Comparison of ENCODE assay signal across 27 mouse cellular contexts in genomic region chr15:94895681-94896080, GRCm38 (mm10).
DNase-seq lines count a peak whose midpoint lies in the region; TF ChIP-seq lines count a peak whose summit lies in the region.
"Had no signal": no experiment of that assay in that cellular context is flagged by ENCODE, and none has a peak within 500 bp of the region (broad histone marks: within the 10 kb centered on the region; RNA-seq: fewer than 3 reads in every experiment).

No protein-coding gene starts in this region.

- WGBS in cerebellum, adult 2 months = 12% methylated on average over 11 of the region's 11 CpGs
- WGBS in thymus, adult 2 months = 94% methylated on average over 11 of the region's 11 CpGs

- no peak for TF ChIP-seq CTCF in layer of hippocampus, adult 2 months (conservative IDR thresholded peaks at IDR 0.05)
- no peak for TF ChIP-seq CTCF in cerebellum, adult 2 months (IDR thresholded peaks at IDR 0.05; ENCODE audit: borderline replicate concordance, insufficient read depth, low read depth, low read length)
- no peak for TF ChIP-seq CTCF in thymus, adult 2 months (IDR thresholded peaks at IDR 0.05; ENCODE audit: borderline replicate concordance, control insufficient read depth, extremely low read depth, insufficient read depth, low read length, poor library complexity)

- peaks cover 32% of the 10 kb centered on the region; the same call in 1 of the 2 replicates for H3K4me1 ChIP-seq in cerebellum, adult 2 months (ENCODE audit: control insufficient read depth, insufficient read depth, low read length)
- H3K4me1 ChIP-seq in thymus, adult 2 months (replicated peaks; ENCODE audit: control insufficient read depth, insufficient read depth, low read length) = no peaks in the 10 kb centered on the region
- H3K4me1 ChIP-seq: embryonic facial prominence, embryonic 12.5 days; heart, embryonic 10.5 days; hindbrain, embryonic 13.5 days; limb, embryonic 13.5 days; lung, embryonic 15.5 days; megakaryocyte, embryonic 14.5 days had no signal

- no peaks in the 10 kb centered on the region for H3K27me3 ChIP-seq in cerebellum, adult 2 months (ENCODE audit: control insufficient read depth, insufficient read depth, low read length)
- no peaks in the 10 kb centered on the region for H3K27me3 ChIP-seq in thymus, adult 2 months (ENCODE audit: control insufficient read depth, insufficient read depth, low read length)
- H3K27me3 ChIP-seq: embryonic facial prominence, embryonic 12.5 days; hindbrain, embryonic 13.5 days; lung, embryonic 15.5 days; megakaryocyte, embryonic 14.5 days had no signal

- TF ChIP-seq POLR2A in cerebellum, adult 2 months (IDR thresholded peaks at IDR 0.05; ENCODE audit: borderline replicate concordance, insufficient read depth, low read length) = peak; percentile 22; the same call in 1 of the 2 replicates
- no peak for TF ChIP-seq POLR2A in thymus, adult 2 months (IDR thresholded peaks at IDR 0.05; ENCODE audit: control insufficient read depth, extremely low read depth, insufficient read depth, low read length, poor library complexity)

- no peaks in the 10 kb centered on the region for H3K36me3 ChIP-seq in thymus, adult 2 months (ENCODE audit: control insufficient read depth, insufficient read depth, low read length)
- H3K36me3 ChIP-seq: embryonic facial prominence, embryonic 12.5 days; heart, embryonic 10.5 days; hindbrain, embryonic 13.5 days; limb, embryonic 13.5 days; lung, embryonic 15.5 days; midbrain, embryonic 12.5 days had no signal

- H3K27ac ChIP-seq in layer of hippocampus, adult 2 months = no peak overlapping the region
- H3K27ac ChIP-seq in cerebellum, adult 2 months (ENCODE audit: insufficient read depth, low read length) = peak overlapping the region; percentile 93
- H3K27ac ChIP-seq in thymus, adult 2 months (ENCODE audit: control insufficient read depth, insufficient read depth, low read length) = no peak overlapping the region
- H3K27ac ChIP-seq: embryonic facial prominence, embryonic 12.5 days; heart, embryonic 10.5 days; hindbrain, embryonic 13.5 days; limb, embryonic 13.5 days; lung, embryonic 15.5 days; midbrain, embryonic 12.5 days had no signal

- H3K4me3 ChIP-seq in layer of hippocampus, adult 2 months = no peak overlapping the region
- peak overlapping the region; percentile 10 for H3K4me3 ChIP-seq in cerebellum, adult 2 months (replicated peaks; ENCODE audit: insufficient read depth, low read depth, low read length)
- H3K4me3 ChIP-seq in thymus, adult 2 months (ENCODE audit: control insufficient read depth, insufficient read depth, low read length) = no peak overlapping the region
- H3K4me3 ChIP-seq: embryonic facial prominence, embryonic 12.5 days; heart, embryonic 10.5 days; hindbrain, embryonic 13.5 days; limb, embryonic 13.5 days; lung, embryonic 15.5 days; megakaryocyte, embryonic 14.5 days; midbrain, embryonic 12.5 days had no signal

- peak; percentile 14 to 24 for DNase-seq in layer of hippocampus, adult 2 months (ENCODE audit: low spot score in 2 of 2)
- no peak for DNase-seq in layer of hippocampus, adult 8-10 months (ENCODE audit: low spot score in 2 of 2)
- peak; percentile 82 for DNase-seq in cerebellum, adult 11 months
- DNase-seq in cerebellum, adult 2 months = peak; percentile 87 to 94
- peak; percentile 74 to 86 for DNase-seq in cerebellum, postnatal 14 days
- no peak for DNase-seq in thymus, adult 2 months
- DNase-seq in lung, postnatal 36 days = no peak
- DNase-seq: adrenal gland, adult 2 months; adrenal gland, postnatal 36 days; embryo, embryonic 11 days; gastrocnemius, postnatal 14 days; heart, postnatal 36 days; kidney, adult 11 months; kidney, postnatal 25 days; lung, postnatal 4 days; retina, postnatal 1 day; right cerebral cortex, postnatal 14 days; spleen, adult 18-20 months; thymus, adult 18-20 months; thymus, postnatal 36 days had no signal

Comparison
In these comparisons a context has a peak if more than half of its experiments do, and no peak if none do; other contexts are left out.
1. DNase-seq: peak in layer of hippocampus, adult 2 months (2 of 2), cerebellum, adult 11 months (single experiment), cerebellum, adult 2 months (2 of 2) and cerebellum, postnatal 14 days (2 of 2); none in layer of hippocampus, adult 8-10 months (0 of 2), thymus, adult 2 months (single experiment) and lung, postnatal 36 days (single experiment).